Mouse (Mus musculus) MEL (cell line): ENCODE measurements around the gene Ubash3b. TPM values are rescaled to one million over a fixed set of nuclear protein-coding genes. Genes with fewer than 3 reads are reported as not detected.
A peak's percentile ranks its signal among the peaks of the same experiment; 100 is the strongest.

Experiments
- DNase-seq: peaks from one replicate; pipeline ENCODE4 v3.0.0; 2011; ENCODE audit warnings: low read depth, low spot score
- H3K27ac ChIP-seq: 2 replicates; pipeline ENCODE4 v1.5.1; 2012; ENCODE audit warnings: low read depth, mild to moderate bottlenecking, control low read depth, low read length, moderate library complexity; ENCODE audit not compliant: control insufficient read depth
- H3K27me3 ChIP-seq, 2 experiments: fragments of 150-350 bp in 1 of 2; sonication (generic) in 1 of 2; 2 replicates each; pipeline ENCODE4 v1.6.1; 2012; ENCODE audit warnings: low read length in 2 of 2, mild to moderate bottlenecking in 2 of 2, improper control_type of control experiment in 1 of 2, moderate library complexity in 1 of 2; ENCODE audit not compliant: insufficient read depth in 2 of 2, control insufficient read depth in 1 of 2
- H3K36me3 ChIP-seq, 2 experiments: 2 replicates each; pipeline ENCODE4 v1.6.1; 2012 to 2014; ENCODE audit warnings: low read length in 2 of 2, improper control_type of control experiment in 1 of 2, inconsistent platforms in 1 of 2, mild to moderate bottlenecking in 1 of 2; ENCODE audit not compliant: insufficient read depth in 2 of 2, control insufficient read depth in 1 of 2
- H3K4me1 ChIP-seq, 2 experiments: fragments of 150-350 bp in 1 of 2; sonication (generic) in 1 of 2; 2 replicates each; pipeline ENCODE4 v1.6.1; 2012; ENCODE audit warnings: low read length in 2 of 2, improper control_type of control experiment in 1 of 2, mild to moderate bottlenecking in 1 of 2; ENCODE audit not compliant: insufficient read depth in 2 of 2, control insufficient read depth in 1 of 2
- H3K4me3 ChIP-seq, 2 experiments: fragments of 150-350 bp in 1 of 2; sonication (generic) in 1 of 2; 2 replicates each; pipeline ENCODE4 v1.5.1; 2012; ENCODE audit warnings: low read depth in 2 of 2, low read length in 2 of 2, mild to moderate bottlenecking in 2 of 2, moderate library complexity in 2 of 2, control low read depth in 1 of 2, improper control_type of control experiment in 1 of 2; ENCODE audit not compliant: control insufficient read depth in 1 of 2, insufficient read depth in 1 of 2
- H3K79me2 ChIP-seq: 2 replicates; pipeline ENCODE4 v1.6.1; 2012; ENCODE audit warnings: mild to moderate bottlenecking, low read length, moderate library complexity; ENCODE audit not compliant: control insufficient read depth, poor library complexity, insufficient read depth
- H3K9ac ChIP-seq: 2 replicates; pipeline ENCODE4 v1.6.1; 2012; ENCODE audit warnings: low read depth, mild to moderate bottlenecking, control low read depth, low read length, moderate library complexity; ENCODE audit not compliant: control insufficient read depth, poor library complexity, severe bottlenecking
- H3K9me3 ChIP-seq: fragments of 150-350 bp; sonication (generic); replicated peaks from 2 replicates; pipeline ENCODE4 v1.6.1; 2012; ENCODE audit warnings: mild to moderate bottlenecking, low read length, improper control_type of control experiment, moderate library complexity; ENCODE audit not compliant: insufficient read depth
- BHLHE40 ChIP-seq: IDR thresholded peaks from 2 replicates; pipeline ENCODE4 v1.6.1; 2012; ENCODE audit warnings: low read depth, mild to moderate bottlenecking, inconsistent platforms, low read length, improper control_type of control experiment, borderline replicate concordance
- CHD1 ChIP-seq: IDR thresholded peaks from 2 replicates; pipeline ENCODE4 v1.6.1; 2012; ENCODE audit warnings: low read depth, mild to moderate bottlenecking, inconsistent platforms, low read length, improper control_type of control experiment
- E2F4 ChIP-seq: IDR thresholded peaks from 2 replicates; pipeline ENCODE4 v1.6.1; 2011; ENCODE audit warnings: low read depth, low read length, improper control_type of control experiment, borderline replicate concordance
- ELF1 ChIP-seq: IDR thresholded peaks from 2 replicates; pipeline ENCODE4 v1.6.1; 2014; ENCODE audit warnings: low read depth, mild to moderate bottlenecking, inconsistent platforms, low read length, improper control_type of control experiment, moderate library complexity
- EP300 ChIP-seq, 2 experiments: IDR thresholded peaks; 2 replicates each; pipeline ENCODE4 v1.6.1; 2011; ENCODE audit warnings: improper control_type of control experiment in 2 of 2, low read length in 2 of 2, low read depth in 1 of 2, mild to moderate bottlenecking in 1 of 2
- ETS1 ChIP-seq: IDR thresholded peaks from 2 replicates; pipeline ENCODE4 v1.6.1; 2012; ENCODE audit warnings: low read depth, mild to moderate bottlenecking, inconsistent platforms, low read length, improper control_type of control experiment, moderate library complexity
- GATA1 ChIP-seq: IDR thresholded peaks from 2 replicates; pipeline ENCODE4 v1.6.1; 2011; ENCODE audit warnings: low read depth, low read length, improper control_type of control experiment
- HCFC1 ChIP-seq: IDR thresholded peaks from 2 replicates; pipeline ENCODE4 v1.6.1; 2012; ENCODE audit warnings: low read depth, mild to moderate bottlenecking, inconsistent platforms, low read length, improper control_type of control experiment, moderate library complexity
- JUND ChIP-seq: IDR thresholded peaks from 2 replicates; pipeline ENCODE4 v1.6.1; 2011; ENCODE audit warnings: low read depth, mild to moderate bottlenecking, improper control_type of control experiment, low read length
- KAT2A ChIP-seq: conservative IDR thresholded peaks from 2 replicates; pipeline ENCODE4 v1.6.1; 2012; ENCODE audit warnings: low read depth, low read length, improper control_type of control experiment, inconsistent platforms
- MAFK ChIP-seq: IDR thresholded peaks from 2 replicates; pipeline ENCODE4 v1.6.1; 2011; ENCODE audit warnings: low read depth, mild to moderate bottlenecking, low read length, improper control_type of control experiment, borderline replicate concordance
- MAX ChIP-seq: IDR thresholded peaks from 2 replicates; pipeline ENCODE4 v1.6.1; 2011; ENCODE audit warnings: low read length, improper control_type of control experiment
- MAZ ChIP-seq: IDR thresholded peaks from 2 replicates; pipeline ENCODE4 v1.6.1; 2012; ENCODE audit warnings: low read depth, mild to moderate bottlenecking, inconsistent platforms, low read length, improper control_type of control experiment
- MEF2A ChIP-seq: IDR thresholded peaks from 2 replicates; pipeline ENCODE4 v1.6.1; 2014; ENCODE audit warnings: low read depth, mild to moderate bottlenecking, inconsistent platforms, low read length, improper control_type of control experiment; ENCODE audit not compliant: poor library complexity, insufficient replicate concordance, severe bottlenecking; ENCODE audit errors: extremely low read depth
- MXI1 ChIP-seq: IDR thresholded peaks from 2 replicates; pipeline ENCODE4 v1.6.1; 2011; ENCODE audit warnings: mild to moderate bottlenecking, low read depth, low read length, improper control_type of control experiment
- MYB ChIP-seq: IDR thresholded peaks from 2 replicates; pipeline ENCODE4 v1.6.1; 2011; ENCODE audit warnings: mild to moderate bottlenecking, low read depth, low read length, improper control_type of control experiment
- MYC ChIP-seq: IDR thresholded peaks from 2 replicates; pipeline ENCODE4 v1.6.1; 2011; ENCODE audit warnings: low read depth, mild to moderate bottlenecking, low read length, improper control_type of control experiment, moderate library complexity
- NELFE ChIP-seq: IDR thresholded peaks from 2 replicates; pipeline ENCODE4 v1.6.1; 2011; ENCODE audit warnings: low read depth, low read length, improper control_type of control experiment
- NRF1 ChIP-seq: IDR thresholded peaks from 2 replicates; pipeline ENCODE4 v1.6.1; 2014; ENCODE audit warnings: low read depth, mild to moderate bottlenecking, inconsistent platforms, low read length, improper control_type of control experiment, moderate library complexity; ENCODE audit not compliant: poor library complexity, insufficient read depth, severe bottlenecking
- POLR2A ChIP-seq, 2 experiments: IDR thresholded peaks; 2 replicates each; pipeline ENCODE4 v1.6.1; 2011 to 2012; ENCODE audit warnings: low read length in 2 of 2, mild to moderate bottlenecking in 2 of 2, control low read depth in 1 of 2, improper control_type of control experiment in 1 of 2, low read depth in 1 of 2, moderate library complexity in 1 of 2; ENCODE audit not compliant: control insufficient read depth in 1 of 2, insufficient read depth in 1 of 2, poor library complexity in 1 of 2
- RAD21 ChIP-seq: IDR thresholded peaks from 2 replicates; pipeline ENCODE4 v1.6.1; 2011; ENCODE audit warnings: mild to moderate bottlenecking, low read depth, low read length, improper control_type of control experiment
- RCOR1 ChIP-seq: IDR thresholded peaks from 2 replicates; pipeline ENCODE4 v1.6.1; 2012; ENCODE audit warnings: low read depth, mild to moderate bottlenecking, inconsistent platforms, low read length, improper control_type of control experiment
- SIN3A ChIP-seq: IDR thresholded peaks from 2 replicates; pipeline ENCODE4 v1.6.1; 2012; ENCODE audit warnings: low read length, improper control_type of control experiment, inconsistent platforms
- SMC3 ChIP-seq: IDR thresholded peaks from 2 replicates; pipeline ENCODE4 v1.6.1; 2011; ENCODE audit warnings: low read depth, low read length, improper control_type of control experiment
- TAL1 ChIP-seq: IDR thresholded peaks from 2 replicates; pipeline ENCODE4 v1.6.1; 2012; ENCODE audit warnings: mild to moderate bottlenecking, inconsistent platforms, low read length, moderate library complexity, mixed read lengths
- TBP ChIP-seq: IDR thresholded peaks from 2 replicates; pipeline ENCODE4 v1.8.0; 2011; ENCODE audit warnings: low read depth, low read length, improper control_type of control experiment
- TCF12 ChIP-seq: IDR thresholded peaks from 2 replicates; pipeline ENCODE4 v1.6.1; 2014; ENCODE audit warnings: low read depth, mild to moderate bottlenecking, inconsistent platforms, low read length, improper control_type of control experiment, moderate library complexity
- UBTF ChIP-seq: IDR thresholded peaks from 2 replicates; pipeline ENCODE4 v1.6.1; 2012; ENCODE audit warnings: low read depth, mild to moderate bottlenecking, inconsistent platforms, low read length, improper control_type of control experiment, moderate library complexity, borderline replicate concordance; ENCODE audit not compliant: insufficient read depth
- USF2 ChIP-seq, 2 experiments: IDR thresholded peaks; 2 replicates each; pipeline ENCODE4 v1.6.1; 2011 to 2012; ENCODE audit warnings: improper control_type of control experiment in 2 of 2, low read length in 2 of 2, borderline replicate concordance in 1 of 2, inconsistent platforms in 1 of 2, low read depth in 1 of 2, mild to moderate bottlenecking in 1 of 2; ENCODE audit not compliant: insufficient read depth in 1 of 2
- ZC3H11A ChIP-seq: IDR thresholded peaks from 2 replicates; pipeline ENCODE4 v1.6.1; 2012; ENCODE audit warnings: low read depth, mild to moderate bottlenecking, inconsistent platforms, low read length, improper control_type of control experiment
- ZKSCAN1 ChIP-seq: IDR thresholded peaks from 2 replicates; pipeline ENCODE4 v1.6.1; 2012; ENCODE audit warnings: low read depth, mild to moderate bottlenecking, inconsistent platforms, low read length, improper control_type of control experiment, moderate library complexity
- polyA plus RNA-seq, 2 experiments: library from polyadenylated mRNA; stranded (reverse) in 1 of 2; unstranded in 1 of 2; fragments of >175 nt in 1 of 2; fragments of >200 nt in 1 of 2; gene quantifications; 2 replicates each; pipeline versions ENCODE4 v1.2.1 to v1.2.4; 2012; ENCODE audit warnings: low replicate concordance in 2 of 2, low read depth in 1 of 2; ENCODE audit not compliant: insufficient read length in 2 of 2, insufficient read depth in 1 of 2, missing spikeins in 1 of 2
- total RNA-seq: library from RNA; depleted of rRNA; stranded (reverse); fragments of 300-350 nt; gene quantifications from 2 replicates; pipeline ENCODE4 v1.2.3, GENCODE M21; 2012

Ubash3b gene
- total and polyA plus RNA-seq, 3 experiments = 5.4 to 11.3 TPM; not detected in 1

DNA sequence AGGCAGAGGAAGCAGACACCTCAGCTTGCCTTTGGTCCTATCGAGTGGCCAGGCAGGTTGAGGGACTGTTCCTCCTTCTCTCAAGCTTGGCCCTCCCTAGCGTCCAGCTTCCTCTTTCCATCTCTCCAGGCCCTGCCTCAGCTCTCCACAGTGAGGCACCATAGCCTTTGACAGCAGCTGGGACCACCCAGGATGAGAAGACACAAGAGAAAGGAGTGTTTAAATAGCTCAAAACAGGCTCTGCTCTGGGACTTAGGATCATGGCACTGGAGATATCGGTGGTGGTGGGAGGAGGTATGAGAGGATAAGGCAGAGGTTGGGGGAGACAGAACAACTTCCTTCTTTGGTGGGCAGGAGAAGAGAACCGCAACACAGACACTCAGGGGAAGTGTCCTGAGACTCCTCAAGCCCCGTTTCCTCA lies 90.7 kb downstream of the Ubash3b start:
- H3K36me3 ChIP-seq = peaks cover 0 to 53% of the 10 kb centered on the region in 2 experiments; a peak in 2 of 4 replicates
- peak; percentile 94 for DNase-seq
- peak overlapping the region; percentile 100 for H3K27ac ChIP-seq
- H3K79me2 ChIP-seq = peaks cover 1% of the 10 kb centered on the region; the same call in 1 of the 2 replicates
- H3K9ac ChIP-seq = peak overlapping the region; percentile 30
- no peak overlapping the region for H3K4me3 ChIP-seq
- no peaks in the 10 kb centered on the region for H3K9me3 ChIP-seq
- H3K27me3 ChIP-seq = no peaks in the 10 kb centered on the region
- TF ChIP-seq TBP (peak; percentile 72), CHD1 (no peak), JUND (no peak), MAX (no peak), ELF1 (0 out of 2 replicates have a peak, but pooled peaks have one; percentile 24), HCFC1 (no peak), EP300 (IDR thresholded peaks at IDR 0.05; ENCODE audit: low read depth in 1 of 2, low read length in 2 of 2) (peak; percentile 94 to 95), ETS1 (peak; percentile 69; the same call in 1 of the 2 replicates), NELFE (peak; percentile 58), E2F4 (no peak), MAFK (no peak), SIN3A (peak; percentile 78), BHLHE40 (no peak), POLR2A (IDR thresholded peaks at IDR 0.05; ENCODE audit: control insufficient read depth in 1 of 2, insufficient read depth in 1 of 2, low read depth in 1 of 2, low read length in 2 of 2, poor library complexity in 1 of 2) (peak in 1 of 2 experiments; percentile 49; a peak in 1 of 4 replicates), ZC3H11A (no peak), USF2 (IDR thresholded peaks at IDR 0.05; ENCODE audit: borderline replicate concordance in 1 of 2, insufficient read depth in 1 of 2, low read depth in 1 of 2, low read length in 2 of 2) (no peak), RCOR1 (peak; percentile 78), ZKSCAN1 (no peak), MXI1 (no peak), RAD21 (no peak), SMC3 (no peak), UBTF (no peak), MAZ (peak; percentile 61), NRF1 (no peak), MEF2A (no peak), TAL1 (peak; percentile 87), TCF12 (peak; percentile 91), MYC (0 out of 2 replicates have a peak, but pooled peaks have one; percentile 48), KAT2A (no peak), MYB (no peak), GATA1 (peak; percentile 77)
- peaks cover 27 to 47% of the 10 kb centered on the region in 2 experiments for H3K4me1 ChIP-seq
